8 mouse cellular contexts compared by ENCODE assay signal in the genomic region with DNA sequence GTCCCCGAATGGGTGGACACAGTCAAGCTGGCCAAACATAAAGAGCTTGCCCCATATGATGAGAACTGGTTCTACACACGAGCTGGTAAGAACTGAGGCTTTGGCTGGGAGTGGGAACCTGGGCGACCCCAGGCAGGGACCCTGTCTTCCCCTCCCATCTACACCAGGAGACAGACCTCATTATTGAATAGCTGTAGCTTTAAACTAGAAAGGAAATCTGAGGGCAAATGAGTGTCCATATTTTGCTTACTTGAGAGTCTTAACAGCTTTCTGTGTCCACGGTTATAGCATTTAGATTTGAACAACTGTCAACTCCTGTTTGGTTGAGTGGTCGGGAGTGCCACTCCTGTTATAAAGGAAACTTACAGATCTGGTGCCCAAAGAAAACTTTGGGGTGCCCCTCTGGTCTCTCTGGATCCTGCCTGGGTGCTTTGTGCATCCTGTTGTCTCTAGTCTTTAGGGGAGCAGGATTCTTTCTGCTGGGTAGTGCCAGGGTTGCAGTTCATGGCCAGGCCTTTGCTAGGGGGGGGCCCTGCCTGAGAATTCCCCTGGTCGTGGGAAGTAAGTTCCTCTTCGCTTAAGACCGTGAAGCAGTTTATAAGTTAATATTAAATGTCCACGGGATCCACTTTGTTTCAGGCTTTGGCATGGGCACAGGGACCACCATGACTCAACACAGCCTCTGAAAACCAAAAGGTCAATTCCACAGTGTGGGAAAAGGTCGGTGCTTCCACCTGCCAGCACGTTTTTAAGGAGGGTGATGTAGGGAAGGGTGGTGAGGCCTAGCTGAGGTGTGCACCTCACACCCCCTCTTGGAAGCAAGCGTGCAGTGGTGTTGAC. TPM values are rescaled to one million over a fixed set of nuclear protein-coding genes. Genes with fewer than 3 reads are reported as not detected.
DNase-seq lines count a peak whose midpoint lies in the region; ATAC-seq and TF ChIP-seq lines count a peak whose summit lies in the region.

No protein-coding gene starts in this region.

- no peak for TF ChIP-seq RAD21 in CH12.LX (IDR thresholded peaks at IDR 0.05; ENCODE audit: low read depth, low read length)

- peaks cover 54% of the 10 kb centered on the region for H3K36me3 ChIP-seq in heart, embryonic 10.5 days
- peaks cover 51 to 59% of the 10 kb centered on the region in 2 experiments for H3K36me3 ChIP-seq in CH12.LX (replicated peaks in 1 of 2; ENCODE audit: control insufficient read depth in 1 of 2, insufficient read depth in 1 of 2, low read length in 1 of 2)
- H3K36me3 ChIP-seq in forebrain, embryonic 15.5 days, result peaks cover 41% of the 10 kb centered on the region
- peaks cover 42% of the 10 kb centered on the region for H3K36me3 ChIP-seq in liver, embryonic 16.5 days (ENCODE audit: control insufficient read depth, insufficient read depth)

- H3K4me2 ChIP-seq in CH12.LX (ENCODE audit: insufficient read depth, low read depth, poor library complexity, severe bottlenecking), result peak overlapping the region; percentile 94
- H3K4me2 ChIP-seq in forebrain, embryonic 15.5 days (replicated peaks), result peak overlapping the region; percentile 74
- peak overlapping the region; percentile 77 for H3K4me2 ChIP-seq in liver, embryonic 16.5 days (ENCODE audit: low read depth, low read length)

- H3K27me3 ChIP-seq in heart, embryonic 10.5 days (ENCODE audit: insufficient read depth, poor library complexity, severe bottlenecking), result no peaks in the 10 kb centered on the region
- H3K27me3 ChIP-seq in CH12.LX (replicated peaks), result no peaks in the 10 kb centered on the region
- H3K27me3 ChIP-seq in forebrain, embryonic 15.5 days, result no peaks in the 10 kb centered on the region
- H3K27me3 ChIP-seq in liver, embryonic 16.5 days (ENCODE audit: control insufficient read depth, insufficient read depth, low read depth, low read length), result no peaks in the 10 kb centered on the region

- peak overlapping the region; percentile 91 for H3K4me3 ChIP-seq in heart, embryonic 10.5 days
- peak overlapping the region; percentile 99 to 100 (median 100) for H3K4me3 ChIP-seq in CH12.LX (replicated peaks in 1 of 3; ENCODE audit: low read depth in 2 of 3, low read length in 2 of 3, poor library complexity in 1 of 3)
- peak overlapping the region; percentile 96 for H3K4me3 ChIP-seq in forebrain, embryonic 15.5 days
- H3K4me3 ChIP-seq in liver, embryonic 16.5 days (ENCODE audit: low read depth, low read length), result peak overlapping the region; percentile 79

- H3K4me1 ChIP-seq in heart, embryonic 10.5 days, result peaks cover 22% of the 10 kb centered on the region
- H3K4me1 ChIP-seq in CH12.LX (ENCODE audit: control insufficient read depth in 1 of 2, insufficient read depth in 2 of 2), result peaks cover 0 to 36% of the 10 kb centered on the region in 2 experiments; a peak in 2 of 4 replicates
- peaks cover 29% of the 10 kb centered on the region for H3K4me1 ChIP-seq in forebrain, embryonic 15.5 days
- H3K4me1 ChIP-seq in liver, embryonic 16.5 days (ENCODE audit: control insufficient read depth, low read depth, low read length), result peaks cover 34% of the 10 kb centered on the region

- H3K9me3 ChIP-seq in heart, embryonic 10.5 days, result no peaks in the 10 kb centered on the region
- no peaks in the 10 kb centered on the region for H3K9me3 ChIP-seq in CH12.LX (replicated peaks; ENCODE audit: low read length)
- H3K9me3 ChIP-seq in forebrain, embryonic 15.5 days, result no peaks in the 10 kb centered on the region
- H3K9me3 ChIP-seq in liver, embryonic 16.5 days (replicated peaks; ENCODE audit: control insufficient read depth, low read length), result no peaks in the 10 kb centered on the region

- no peak for DNase-seq in heart, embryonic 10.5 days (ENCODE audit: low spot score)
- DNase-seq in heart, postnatal 14 days, result no peak
- no peak for DNase-seq in CH12.LX (ENCODE audit: extremely low read depth)
- no peak for DNase-seq in urinary bladder, adult 2 months (ENCODE audit: low spot score)
- no peak for DNase-seq in left cerebral cortex, adult 11 months (ENCODE audit: low spot score)
- DNase-seq in thymus, postnatal 25 days, result no peak

- peak overlapping the region; percentile 99 for H3K27ac ChIP-seq in heart, embryonic 10.5 days
- peak overlapping the region; percentile 33; the same call in 1 of the 2 replicates for H3K27ac ChIP-seq in CH12.LX (ENCODE audit: insufficient read depth, low read depth)
- H3K27ac ChIP-seq in forebrain, embryonic 15.5 days (replicated peaks), result no peak overlapping the region
- H3K27ac ChIP-seq in liver, embryonic 16.5 days (ENCODE audit: low read length), result peak overlapping the region; percentile 98

- TF ChIP-seq POLR2A in CH12.LX (IDR thresholded peaks at IDR 0.05; ENCODE audit: low read depth, low read length), result 0 out of 2 replicates have a peak, but pooled peaks have one; percentile 7

- no peak for ATAC-seq in forebrain, embryonic 15.5 days (replicated peaks)
- ATAC-seq in liver, embryonic 16.5 days (ENCODE audit: low read depth), result no peak

- TF ChIP-seq EP300 in CH12.LX (IDR thresholded peaks at IDR 0.05; ENCODE audit: low read length), result 0 out of 2 replicates have a peak, but pooled peaks have one; percentile 29

- in situ Hi-C loops in CH12.LX (cut with MboI; ENCODE audit: low pct_ligation_motif_present, low pct_unique_long_range_greater_than_20kb, low sequenced_read_pairs), result loop anchor here (5.0 kb wide), 1 partner anchor 67 kb away; no protein-coding TSS in a partner anchor

- H3K9ac ChIP-seq in CH12.LX (ENCODE audit: insufficient read depth, low read depth), result peak overlapping the region; percentile 100
- H3K9ac ChIP-seq in forebrain, embryonic 15.5 days (replicated peaks), result peak overlapping the region; percentile 100
- peak overlapping the region; percentile 91 for H3K9ac ChIP-seq in liver, embryonic 16.5 days (ENCODE audit: low read depth, low read length)

- WGBS in heart, embryonic 10.5 days, result 44% methylated on average over 12 of the region's 12 CpGs
- WGBS in forebrain, embryonic 15.5 days, result 43% methylated on average over 12 of the region's 12 CpGs
- WGBS in liver, embryonic 16.5 days (ENCODE audit: insufficient replicate concordance), result 10% methylated on average over 12 of the region's 12 CpGs

- dilution Hi-C loops in CH12.LX (cut with MboI; ENCODE audit: extremely low pct_ligation_motif_present, extremely low pct_unique_long_range_greater_than_20kb, low sequenced_read_pairs), result no loop called here

- intact Hi-C loops in heart, postnatal 14 days (cut with DNase I), result loop anchor here (5.0 to 10.0 kb wide), 3 partner anchors 192 to 742 kb away; partner anchors contain the start of gene B3gnt8

- TF ChIP-seq CTCF in CH12.LX (conservative IDR thresholded peaks at IDR 0.05 in 1 of 2, IDR thresholded peaks at IDR 0.05 in 1 of 2; ENCODE audit: low read depth in 2 of 2, low read length in 2 of 2), result no peak

- H3K79me2 ChIP-seq in CH12.LX (replicated peaks; ENCODE audit: control insufficient read depth, extremely low read depth, insufficient read depth, poor library complexity, severe bottlenecking), result peaks cover 42% of the 10 kb centered on the region

RNA-seq across cellular contexts. Expression of gene Rps19, which starts 1.5 kb away (rescaled TPM):
- polyA plus RNA-seq in heart, embryonic 10.5 days (2016; fragmentation: Nextera tagmentation; extraction: Ambion mirVana), result 1,532 and 1,854 TPM in 2 replicates
- total RNA-seq in heart, postnatal 14 days (2021), result 100 to 1,000 TPM; 529 to 548 TPM
- total RNA-seq in CH12.LX (2012; rRNA removed), result 4,140 and 4,169 TPM in 2 replicates
- total RNA-seq in CH12.LX (2014; rRNA removed), result 2,094 and 2,149 TPM in 2 replicates
- polyA plus RNA-seq in CH12.LX (2012; ENCODE audit: insufficient read length, low read depth), result 1,720 and 1,739 TPM in 2 replicates
- polyA plus RNA-seq in forebrain, embryonic 15.5 days (2015; fragmentation: Nextera tagmentation; extraction: Ambion mirVana), result 1,460 and 1,591 TPM in 2 replicates
- 1,002 and 1,147 TPM in 2 replicates for polyA plus RNA-seq in liver, embryonic 16.5 days (2015; fragmentation: Nextera tagmentation; extraction: Ambion mirVana)
- 1,077 and 1,084 TPM in 2 replicates for polyA plus RNA-seq in urinary bladder, adult 2 months (2012; rRNA removed)

RNA-seq across cellular contexts. Expression of gene Cd79a, which starts 11.5 kb away (rescaled TPM):
- polyA plus RNA-seq in heart, embryonic 10.5 days (2016; fragmentation: Nextera tagmentation; extraction: Ambion mirVana), result 0.26 and 0.40 TPM in 2 replicates
- 1 to 10 TPM; 1.3 to 1.5 TPM for total RNA-seq in heart, postnatal 14 days (2021)
- total RNA-seq in CH12.LX (2012; rRNA removed) (71.3 and 75.2 TPM in 2 replicates), CH12.LX (2014; rRNA removed) (46.6 and 51.8 TPM in 2 replicates)
- polyA plus RNA-seq in CH12.LX (2012; ENCODE audit: insufficient read length, low read depth), result 313 and 422 TPM in 2 replicates
- polyA plus RNA-seq in forebrain, embryonic 15.5 days (2015; fragmentation: Nextera tagmentation; extraction: Ambion mirVana), result 0.20 and 0.34 TPM in 2 replicates
- 10.5 and 13.9 TPM in 2 replicates for polyA plus RNA-seq in liver, embryonic 16.5 days (2015; fragmentation: Nextera tagmentation; extraction: Ambion mirVana)
- polyA plus RNA-seq in urinary bladder, adult 2 months (2012; rRNA removed), result 0.65 and 0.74 TPM in 2 replicates

RNA-seq across cellular contexts. Expression of gene Dmrtc2, which starts 15.8 kb away (rescaled TPM):
- not detected in 2 replicates for polyA plus RNA-seq in heart, embryonic 10.5 days (2016; fragmentation: Nextera tagmentation; extraction: Ambion mirVana)
- total RNA-seq in heart, postnatal 14 days (2021), result not detected
- not detected in 2 replicates for total RNA-seq in CH12.LX (2012; rRNA removed)
- not detected in 2 replicates for total RNA-seq in CH12.LX (2014; rRNA removed)
- not detected in 2 replicates for polyA plus RNA-seq in CH12.LX (2012; ENCODE audit: insufficient read length, low read depth)
- polyA plus RNA-seq in forebrain, embryonic 15.5 days (2015; fragmentation: Nextera tagmentation; extraction: Ambion mirVana), result not detected in 2 replicates
- not detected in 2 replicates for polyA plus RNA-seq in liver, embryonic 16.5 days (2015; fragmentation: Nextera tagmentation; extraction: Ambion mirVana)
- not detected in 2 replicates for polyA plus RNA-seq in urinary bladder, adult 2 months (2012; rRNA removed)

RNA-seq across cellular contexts. Expression of gene Lypd4, which starts 15.9 kb away (rescaled TPM):
- polyA plus RNA-seq in heart, embryonic 10.5 days (2016; fragmentation: Nextera tagmentation; extraction: Ambion mirVana), result not detected in 2 replicates
- not detected for total RNA-seq in heart, postnatal 14 days (2021)
- not detected in 2 replicates for total RNA-seq in CH12.LX (2012; rRNA removed)
- total RNA-seq in CH12.LX (2014; rRNA removed), result not detected in 2 replicates
- polyA plus RNA-seq in CH12.LX (2012; ENCODE audit: insufficient read length, low read depth), result not detected in 2 replicates
- polyA plus RNA-seq in forebrain, embryonic 15.5 days (2015; fragmentation: Nextera tagmentation; extraction: Ambion mirVana), result not detected in 2 replicates
- not detected in 2 replicates for polyA plus RNA-seq in liver, embryonic 16.5 days (2015; fragmentation: Nextera tagmentation; extraction: Ambion mirVana)
- not detected in 2 replicates for polyA plus RNA-seq in urinary bladder, adult 2 months (2012; rRNA removed)

RNA-seq across cellular contexts. Expression of gene Arhgef1, which starts 17.0 kb away (rescaled TPM):
- 83.4 and 87.5 TPM in 2 replicates for polyA plus RNA-seq in heart, embryonic 10.5 days (2016; fragmentation: Nextera tagmentation; extraction: Ambion mirVana)
- total RNA-seq in heart, postnatal 14 days (2021), result 10 to 100 TPM; 76.1 to 78.7 TPM
- total RNA-seq in CH12.LX (2012; rRNA removed) (37.8 and 40.2 TPM in 2 replicates), CH12.LX (2014; rRNA removed) (14.6 and 17.8 TPM in 2 replicates)
- polyA plus RNA-seq in CH12.LX (2012; ENCODE audit: insufficient read length, low read depth), result 128 and 134 TPM in 2 replicates
- 74.4 and 82.0 TPM in 2 replicates for polyA plus RNA-seq in forebrain, embryonic 15.5 days (2015; fragmentation: Nextera tagmentation; extraction: Ambion mirVana)
- 35.1 and 38.0 TPM in 2 replicates for polyA plus RNA-seq in liver, embryonic 16.5 days (2015; fragmentation: Nextera tagmentation; extraction: Ambion mirVana)
- 174 and 180 TPM in 2 replicates for polyA plus RNA-seq in urinary bladder, adult 2 months (2012; rRNA removed)

Comparison
In these comparisons a context has a peak if more than half of its experiments do, and no peak if none do; other contexts are left out.
1. RNA of gene Cd79a, which starts 11.5 kb away (polyA plus RNA-seq): 313 to 422 TPM in CH12.LX; 10.5 to 13.9 TPM in liver, embryonic 16.5 days, 0.65 to 0.74 TPM in urinary bladder, adult 2 months, 0.26 to 0.40 TPM in heart, embryonic 10.5 days and 0.20 to 0.34 TPM in forebrain, embryonic 15.5 days; every median in the first group is over 10 times any median in the second.
2. Peak in every context shown above with its lines, with median percentiles within 50 percentile points of each other: H3K4me3 ChIP-seq, H3K4me2 ChIP-seq and H3K9ac ChIP-seq.